Mouse (Mus musculus) stomach, postnatal 0 days (tissue): ENCODE measurements around the gene Ulk4. TPM values are rescaled to one million over a fixed set of nuclear protein-coding genes. Genes with fewer than 3 reads are reported as not detected.

Experiments
- ATAC-seq: fragments of 200-750 bp; cut with Nextera tagmentation; 2 replicates; pipeline ENCODE4 v1.8.0; 2017; ENCODE audit not compliant: low FRiP score, low TSS enrichment
- DNase-seq: peaks from one replicate; pipeline ENCODE4 v3.0.0-alpha.2; 2016; ENCODE audit warnings: low spot score
- H3K27ac ChIP-seq: fragments of 300-500 bp; sonication (generic); replicated peaks from 2 replicates; pipeline ENCODE4 v1.5.1; 2014; ENCODE audit warnings: mild to moderate bottlenecking, control low read depth
- H3K27me3 ChIP-seq: fragments of 300-500 bp; sonication (generic); 2 replicates; pipeline ENCODE4 v1.6.1; 2014; ENCODE audit warnings: low read length; ENCODE audit not compliant: control insufficient read depth, insufficient read depth
- H3K36me3 ChIP-seq: fragments of 300-500 bp; sonication (generic); 2 replicates; pipeline ENCODE4 v1.6.1; 2014; ENCODE audit warnings: low read length, mixed read lengths; ENCODE audit not compliant: control insufficient read depth, insufficient read depth
- H3K4me1 ChIP-seq: fragments of 300-500 bp; sonication (generic); replicated peaks from 2 replicates; pipeline ENCODE4 v1.6.1; 2014; ENCODE audit warnings: antibody characterized with exemption; ENCODE audit not compliant: control insufficient read depth, insufficient read depth
- H3K4me2 ChIP-seq: fragments of 300-500 bp; sonication (generic); replicated peaks from 2 replicates; pipeline ENCODE4 v1.6.1; 2014; ENCODE audit warnings: low read depth, mild to moderate bottlenecking, control low read depth, moderate library complexity
- H3K4me3 ChIP-seq: fragments of 300-500 bp; sonication (generic); 2 replicates; pipeline ENCODE4 v1.5.1; 2014; ENCODE audit warnings: low read depth, low read length, control low read depth
- H3K9ac ChIP-seq: fragments of 300-500 bp; sonication (generic); 2 replicates; pipeline ENCODE4 v1.6.1; 2014; ENCODE audit warnings: mild to moderate bottlenecking, low read length, control low read depth, mixed read lengths
- H3K9me3 ChIP-seq: fragments of 300-500 bp; sonication (generic); 2 replicates; pipeline ENCODE4 v1.6.1; 2016; ENCODE audit warnings: low read length; ENCODE audit not compliant: control insufficient read depth
- CTCF ChIP-seq: IDR thresholded peaks from 2 replicates; pipeline ENCODE4 v1.5.1; 2016; ENCODE audit warnings: antibody characterized with exemption, low read depth, mild to moderate bottlenecking, moderate library complexity
- EP300 ChIP-seq: optimal IDR thresholded peaks from 2 replicates; pipeline ENCODE3; 2016; ENCODE audit warnings: antibody characterized with exemption
- WGBS: fragments of 180-500 bp; shearing (Covaris S2); extraction: QIAGEN DNeasy Blood & Tissue Kit; methylation state at CpG from one replicate; pipeline ENCODE4 v1.1.7; 2014; 5-methylcytosine and 5-hydroxymethylcytosine counted together
- polyA plus RNA-seq: library from polyadenylated mRNA; unstranded; fragments of >200 nt; fragmentation: Nextera tagmentation; extraction: Ambion mirVana; gene quantifications from 2 replicates; pipeline ENCODE4 v1.2.1, GENCODE M21; 2015

Ulk4 gene
- polyA plus RNA-seq, 1 experiment from 2014 or later: 73.3 TPM

DNA sequence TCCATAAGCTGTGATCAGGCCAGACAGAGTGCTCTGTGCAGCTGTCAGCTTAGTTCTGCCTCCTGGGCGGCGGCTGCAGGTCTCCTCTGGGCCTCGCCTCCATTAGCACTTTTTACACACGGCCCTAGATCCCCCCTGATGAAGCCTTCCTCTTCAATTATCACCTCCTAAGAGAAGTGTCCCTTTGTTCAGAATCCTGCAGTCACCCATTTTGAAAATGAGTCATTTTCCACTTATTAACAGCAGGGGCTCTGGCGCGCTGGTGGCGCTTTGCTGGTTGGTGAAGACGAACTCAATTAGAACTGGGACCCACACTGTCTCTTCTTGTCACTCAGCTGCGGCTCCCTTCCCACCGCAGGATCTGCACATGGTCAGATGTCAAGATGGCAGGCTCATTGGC lies 177.5 kb downstream of the Ulk4 start:
- no peak overlapping the region for H3K4me2 ChIP-seq
- no peaks in the 10 kb centered on the region for H3K27me3 ChIP-seq
- no peak overlapping the region for H3K9ac ChIP-seq
- no peak overlapping the region for H3K27ac ChIP-seq
- H3K36me3 ChIP-seq: no peaks in the 10 kb centered on the region
- H3K4me1 ChIP-seq: no peaks in the 10 kb centered on the region
- no peak for DNase-seq
- TF ChIP-seq EP300 (no peak), CTCF (no peak)
- no peaks in the 10 kb centered on the region for H3K9me3 ChIP-seq
- H3K4me3 ChIP-seq: no peak overlapping the region
- no peak for ATAC-seq
- 88% methylated on average over 10 of the region's 10 CpGs for WGBS

DNA sequence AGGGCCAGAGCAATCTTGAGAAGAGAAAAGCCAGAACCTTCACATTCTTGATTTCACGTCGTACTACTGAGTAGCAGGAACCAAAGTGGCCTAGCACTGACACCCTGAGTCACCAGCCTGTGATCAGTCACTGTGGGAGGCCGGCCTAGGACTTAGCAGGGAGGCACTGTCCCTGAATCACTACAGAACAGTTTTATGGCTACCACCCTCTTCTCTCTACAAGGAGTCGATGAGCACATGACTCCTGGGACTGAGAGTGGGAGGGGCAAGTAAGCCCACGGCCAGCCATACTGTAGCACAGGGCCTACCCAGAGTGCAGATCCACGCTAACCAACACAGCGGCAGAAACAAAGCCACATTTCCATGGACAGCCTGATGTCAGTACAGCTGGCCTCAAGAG lies 183.2 kb downstream of the Ulk4 start:
- H3K27ac ChIP-seq: no peak overlapping the region
- no peak for ATAC-seq
- H3K4me1 ChIP-seq: no peaks in the 10 kb centered on the region
- H3K4me3 ChIP-seq: no peak overlapping the region
- DNase-seq: no peak
- H3K36me3 ChIP-seq: no peaks in the 10 kb centered on the region
- WGBS: 72% methylated on average over 7 of the region's 7 CpGs
- TF ChIP-seq CTCF: no peak
- no peak for TF ChIP-seq EP300
- no peak overlapping the region for H3K9ac ChIP-seq
- no peaks in the 10 kb centered on the region for H3K9me3 ChIP-seq
- no peaks in the 10 kb centered on the region for H3K27me3 ChIP-seq
- H3K4me2 ChIP-seq: no peak overlapping the region

DNA sequence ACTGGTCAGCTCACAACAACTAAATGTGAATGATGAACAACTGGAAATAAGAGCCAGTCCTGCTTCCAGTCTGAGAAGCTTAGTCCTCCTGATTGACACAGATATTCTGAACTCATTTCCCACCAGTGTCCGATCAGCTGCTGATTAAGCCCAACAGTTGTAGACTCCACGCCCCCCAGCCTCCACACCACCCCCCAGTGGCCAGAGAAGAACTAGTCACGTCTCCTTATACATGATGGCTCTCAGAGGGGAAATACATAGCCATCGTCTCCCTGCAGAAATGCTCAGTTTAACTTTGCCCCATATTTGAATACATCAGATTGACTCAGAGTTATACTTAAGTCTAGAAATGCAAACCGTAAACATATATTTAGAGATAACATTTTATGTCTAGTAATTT lies 184.4 kb downstream of the Ulk4 start:
- 76% methylated on average over 5 of the region's 5 CpGs for WGBS

DNA sequence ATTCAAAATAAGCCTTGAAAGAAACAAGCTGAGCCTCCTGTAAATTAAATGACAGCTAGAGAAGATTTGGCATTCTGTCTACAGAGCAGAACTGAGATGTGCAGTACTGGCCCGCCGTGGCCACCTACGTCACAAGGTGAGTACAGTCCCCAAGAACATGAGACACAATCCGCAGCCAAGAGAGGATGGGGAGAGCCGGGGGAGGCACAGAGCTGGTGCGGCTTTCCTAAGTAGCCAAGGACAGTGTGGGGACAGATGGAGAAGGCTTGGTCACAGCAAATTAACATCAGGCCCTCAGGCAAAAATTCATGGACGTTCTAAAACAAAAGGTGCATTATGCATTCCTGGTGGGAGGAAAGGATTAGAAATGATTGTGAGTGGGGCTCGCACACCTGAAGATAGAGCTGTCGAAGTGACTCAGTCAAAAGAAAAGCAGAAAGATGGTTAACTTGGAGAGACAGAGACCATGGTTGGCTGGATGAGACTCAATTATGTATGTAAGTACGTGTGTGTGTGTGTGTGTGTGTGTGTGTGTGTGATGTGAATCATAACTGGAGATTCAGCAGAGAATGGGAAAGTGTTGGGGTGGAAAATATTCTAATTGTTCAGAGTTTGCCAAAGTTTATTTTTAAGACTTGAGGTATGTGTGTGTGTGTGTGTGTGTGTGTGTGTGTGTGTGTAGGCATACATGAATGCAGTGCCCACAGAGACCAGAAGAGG lies 185.8 kb downstream of the Ulk4 start:
- no peaks in the 10 kb centered on the region for H3K36me3 ChIP-seq
- WGBS: 82% methylated on average over 10 of the region's 10 CpGs
- no peak for ATAC-seq
- no peaks in the 10 kb centered on the region for H3K4me1 ChIP-seq
- no peak overlapping the region for H3K4me2 ChIP-seq
- H3K27ac ChIP-seq: no peak overlapping the region
- no peak for TF ChIP-seq CTCF
- TF ChIP-seq EP300: no peak
- no peaks in the 10 kb centered on the region for H3K27me3 ChIP-seq
- no peak for DNase-seq
- H3K4me3 ChIP-seq: no peak overlapping the region
- H3K9ac ChIP-seq: no peak overlapping the region
- no peaks in the 10 kb centered on the region for H3K9me3 ChIP-seq

More for the DNA sequence above, 184.4 kb downstream of the Ulk4 start:
- Histone ChIP-seq H3K4me3 (no peak overlapping the region), H3K36me3 (no peaks in the 10 kb centered on the region), H3K4me1 (no peaks in the 10 kb centered on the region), H3K9me3 (no peaks in the 10 kb centered on the region), H3K4me2 (no peak overlapping the region), H3K27ac (no peak overlapping the region), H3K27me3 (no peaks in the 10 kb centered on the region), H3K9ac (no peak overlapping the region)
- DNase-seq (no peak), ATAC-seq (no peak)
- peak; percentile 53 for TF ChIP-seq CTCF
- TF ChIP-seq EP300: no peak

DNA sequence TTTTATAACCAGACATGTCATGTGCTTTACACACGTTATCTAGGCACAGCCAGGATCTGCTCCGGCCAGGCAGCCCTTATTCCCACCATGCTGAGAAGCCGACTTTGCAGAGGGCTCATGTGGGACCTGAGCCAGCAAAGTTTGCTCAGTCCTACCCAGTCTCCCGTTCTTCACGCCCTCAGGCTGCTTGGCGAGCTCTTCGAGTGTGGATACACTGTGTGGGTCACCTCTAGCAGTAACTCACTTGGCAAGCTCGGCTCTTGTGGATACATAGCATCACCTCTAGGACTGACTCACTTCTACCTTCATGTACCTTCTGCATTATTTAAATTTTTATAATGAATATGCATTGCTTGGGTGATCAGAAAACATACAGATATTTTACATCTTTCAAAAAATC lies 189.3 kb downstream of the Ulk4 start:
- no peak for TF ChIP-seq CTCF
- no peak for TF ChIP-seq EP300
- Histone ChIP-seq H3K9ac (no peak overlapping the region), H3K27ac (no peak overlapping the region), H3K4me2 (no peak overlapping the region), H3K4me1 (no peaks in the 10 kb centered on the region), H3K4me3 (no peak overlapping the region), H3K36me3 (no peaks in the 10 kb centered on the region), H3K27me3 (no peaks in the 10 kb centered on the region), H3K9me3 (no peaks in the 10 kb centered on the region)
- no peak for DNase-seq
- WGBS: 58% methylated on average over 8 of the region's 8 CpGs
- no peak for ATAC-seq

DNA sequence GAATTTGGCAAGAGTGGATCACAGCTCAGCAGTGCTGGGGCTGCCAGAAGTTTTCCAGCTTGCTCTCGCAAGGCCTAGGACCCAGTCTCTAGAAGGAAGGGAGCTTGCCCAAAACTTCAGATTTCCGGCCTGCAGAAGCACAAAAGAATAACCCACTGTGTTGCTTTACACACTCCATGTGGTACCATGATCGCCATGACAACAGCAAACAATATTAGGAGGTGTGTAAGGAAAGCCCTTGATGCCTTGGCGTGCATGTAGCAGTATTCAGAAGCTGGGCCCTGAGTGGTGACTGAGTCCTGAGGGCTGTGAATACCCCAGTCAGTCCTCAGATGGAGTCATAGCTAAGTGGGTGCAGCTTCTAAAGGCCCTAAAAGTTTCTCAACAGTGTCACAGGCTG lies 192.8 kb downstream of the Ulk4 start:
- Histone ChIP-seq H3K4me2 (no peak overlapping the region), H3K27me3 (no peaks in the 10 kb centered on the region), H3K9me3 (no peaks in the 10 kb centered on the region), H3K27ac (no peak overlapping the region), H3K36me3 (no peaks in the 10 kb centered on the region), H3K9ac (no peak overlapping the region), H3K4me3 (no peak overlapping the region), H3K4me1 (no peaks in the 10 kb centered on the region)
- TF ChIP-seq EP300 (no peak), CTCF (no peak)
- ATAC-seq (no peak), DNase-seq (no peak)
- WGBS: 82% methylated on average over 4 of the region's 4 CpGs
